Mouse (Mus musculus) embryo, embryonic 10 days (tissue): ENCODE measurements around the gene Pard3.

Experiments used
- DNase-seq: peaks from one replicate; pipeline ENCODE4 v3.0.0-alpha.2; 2015; ENCODE audit warnings: low spot score

The Pard3 gene

GRCm38 (mm10) chr8:127499720-127500114, 436.0 kb downstream of the Pard3 start:
- DNase-seq: no peak

DNA sequence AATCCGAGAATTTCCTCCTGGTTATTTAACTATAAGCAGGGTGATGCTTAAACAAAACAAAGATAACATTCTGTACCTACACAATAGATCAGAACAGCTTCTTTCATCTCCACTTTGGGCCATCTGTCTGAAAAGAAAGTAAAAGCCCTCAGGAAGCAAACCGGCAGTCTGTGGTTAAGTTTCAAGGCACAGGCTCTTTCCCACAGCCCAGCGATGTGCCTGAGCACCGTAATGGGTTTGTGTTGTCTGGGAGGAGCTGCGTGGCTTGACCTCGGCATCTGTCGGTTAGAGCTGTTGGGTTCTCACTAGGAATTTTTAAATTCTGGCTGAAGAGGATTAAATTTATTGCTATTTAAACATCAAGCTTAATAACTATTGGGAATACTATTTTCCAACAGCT, 436.5 kb downstream of the Pard3 start:
- DNase-seq: peak; percentile 65

DNA sequence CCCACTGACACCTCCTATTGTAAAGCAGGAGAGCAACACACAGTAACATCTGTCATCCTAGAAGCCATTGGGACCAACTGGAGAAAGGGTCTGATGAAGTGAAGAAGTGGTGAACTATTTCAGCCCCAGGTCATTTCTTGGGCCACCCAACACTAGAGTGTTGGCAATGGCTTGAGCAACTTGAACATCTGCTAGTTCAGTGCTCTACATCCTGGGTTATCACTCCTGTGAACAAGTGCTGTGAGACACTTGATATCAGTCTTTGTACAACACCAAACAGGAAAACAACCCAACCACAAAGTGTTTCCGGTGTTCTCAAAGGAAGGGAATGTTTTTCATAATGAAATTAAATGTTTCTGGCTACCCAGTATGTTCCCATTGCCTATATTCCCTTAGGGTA, 438.1 kb downstream of the Pard3 start:
- no peak for DNase-seq

DNA sequence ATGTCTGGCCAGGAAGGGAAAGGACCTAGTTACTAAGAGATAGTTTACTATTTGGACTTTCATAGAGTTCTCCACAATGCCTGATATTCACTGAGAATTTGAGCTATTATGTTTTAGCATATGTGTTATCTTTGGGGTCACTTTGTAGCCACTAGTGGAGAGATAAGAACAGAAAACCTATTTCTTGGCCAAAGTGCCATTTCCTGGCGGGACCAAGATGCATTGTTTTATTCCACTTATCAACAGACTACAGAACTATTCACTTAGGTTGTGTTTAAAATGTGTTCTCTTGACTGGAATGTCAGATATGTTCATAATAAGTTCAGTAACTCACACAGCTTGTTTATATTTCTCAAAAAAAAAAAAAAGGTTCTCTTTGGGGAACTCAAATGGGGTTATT, 441.6 kb downstream of the Pard3 start:
- DNase-seq: no peak

DNA sequence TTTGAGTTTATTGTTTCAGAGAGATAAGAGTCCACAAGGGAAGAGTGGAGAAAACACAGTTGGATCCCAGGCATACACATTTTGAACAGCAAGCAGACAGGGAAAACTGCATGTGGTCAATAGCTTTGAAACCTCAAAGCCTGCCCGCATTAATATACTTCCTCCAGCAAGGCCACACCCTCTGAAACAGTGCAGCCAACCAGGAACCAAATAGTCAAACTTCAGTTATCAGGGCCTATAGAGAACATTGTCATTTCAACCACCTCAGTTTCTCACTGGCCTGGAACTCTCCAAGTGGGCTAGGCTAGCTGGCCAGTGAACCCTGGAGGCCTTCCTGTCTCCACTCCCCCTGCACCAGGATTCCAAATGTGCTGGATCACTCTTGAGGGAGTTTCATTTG, 442.6 kb downstream of the Pard3 start:
- DNase-seq: no peak

DNA sequence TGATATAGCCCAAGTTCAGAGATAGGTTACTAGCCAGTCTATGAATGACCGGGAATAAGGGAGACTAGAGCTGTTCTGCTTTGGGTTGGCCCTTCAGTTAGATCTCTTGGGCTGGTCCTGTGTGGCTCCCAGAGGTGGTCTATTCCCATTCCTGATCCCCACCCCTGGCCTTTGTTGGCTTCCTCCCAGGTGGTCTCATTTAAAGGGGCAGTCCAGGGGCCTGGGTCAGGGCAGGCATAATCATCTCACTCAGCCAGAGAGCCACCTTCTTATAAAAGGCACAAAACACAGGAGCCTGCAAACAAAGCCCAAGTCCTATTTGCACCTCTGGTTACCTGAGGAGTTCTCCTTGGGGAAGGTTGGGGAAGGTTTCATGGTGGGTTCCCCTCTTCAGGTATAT, 447.6 kb downstream of the Pard3 start:
- DNase-seq: no peak

- DNase-seq: no peak
Measured at GRCm38 (mm10) chr8:127512001-127512573, 448.4 kb downstream of the Pard3 start.

DNA sequence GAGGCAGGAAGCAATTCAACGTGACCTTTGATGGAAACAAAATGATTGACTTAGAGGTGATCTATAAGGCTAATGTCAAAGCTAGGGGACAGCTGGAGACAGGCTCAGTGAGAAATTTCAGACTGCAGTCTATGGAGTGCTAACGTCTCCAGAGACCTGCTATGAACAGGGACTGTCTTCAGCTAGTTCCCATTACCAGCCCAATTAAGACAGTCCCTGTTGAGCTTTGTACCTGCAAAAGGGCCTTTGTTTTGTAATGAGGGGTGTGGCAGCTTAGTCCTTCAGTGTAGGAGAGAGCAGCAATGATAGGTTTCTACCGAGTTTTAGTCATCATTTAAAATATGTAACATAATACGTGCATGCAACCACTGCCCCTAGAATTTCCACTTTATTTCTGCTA, 448.9 kb downstream of the Pard3 start:
- DNase-seq: no peak

- DNase-seq: no peak
Measured at GRCm38 (mm10) chr8:127514810-127515735, 451.4 kb downstream of the Pard3 start.

- peak; percentile 35 for DNase-seq
Measured at GRCm38 (mm10) chr8:127516043-127516442, 452.4 kb downstream of the Pard3 start.

DNA sequence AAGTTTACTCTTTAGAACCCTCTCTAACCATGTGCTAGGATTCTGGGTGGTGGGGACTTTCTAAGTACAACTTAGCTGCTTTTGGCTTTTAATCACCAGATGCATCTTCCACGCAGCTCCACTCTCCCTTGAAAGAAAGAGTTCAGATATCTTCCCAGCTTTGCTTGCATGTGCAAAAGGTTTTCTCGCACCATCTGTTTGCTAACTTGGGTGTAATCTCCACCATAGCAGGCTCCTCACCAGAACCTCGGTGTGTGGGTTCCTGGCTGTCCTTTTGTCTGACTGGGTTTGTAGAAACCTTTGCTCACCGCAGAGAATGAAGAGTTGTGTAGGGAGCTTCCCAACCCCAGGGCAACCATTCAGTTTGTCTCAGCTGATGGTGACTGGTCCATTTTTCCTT, 462.0 kb downstream of the Pard3 start:
- DNase-seq: no peak

GRCm38 (mm10) chr8:127528315-127528714, 464.6 kb downstream of the Pard3 start:
- DNase-seq: no peak

DNA sequence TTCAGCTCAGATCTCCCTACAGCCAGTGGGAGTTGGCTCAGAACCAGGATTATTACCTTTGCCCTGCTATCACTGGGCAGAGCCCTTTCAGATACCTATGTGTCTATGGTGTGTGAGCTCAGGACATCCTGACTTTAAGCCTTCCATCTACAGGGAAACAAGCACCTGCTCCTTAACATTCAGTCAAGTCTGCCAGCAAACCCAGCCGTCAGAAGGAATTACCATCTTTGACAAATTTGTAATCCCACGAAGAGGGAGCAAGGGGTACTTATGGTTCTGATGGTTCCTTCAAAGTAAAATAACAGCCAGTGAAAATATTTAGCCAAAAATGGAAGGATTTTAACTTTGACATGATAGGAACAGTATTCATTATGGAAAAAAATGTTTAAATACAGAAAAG, 466.1 kb downstream of the Pard3 start:
- DNase-seq: no peak

DNA sequence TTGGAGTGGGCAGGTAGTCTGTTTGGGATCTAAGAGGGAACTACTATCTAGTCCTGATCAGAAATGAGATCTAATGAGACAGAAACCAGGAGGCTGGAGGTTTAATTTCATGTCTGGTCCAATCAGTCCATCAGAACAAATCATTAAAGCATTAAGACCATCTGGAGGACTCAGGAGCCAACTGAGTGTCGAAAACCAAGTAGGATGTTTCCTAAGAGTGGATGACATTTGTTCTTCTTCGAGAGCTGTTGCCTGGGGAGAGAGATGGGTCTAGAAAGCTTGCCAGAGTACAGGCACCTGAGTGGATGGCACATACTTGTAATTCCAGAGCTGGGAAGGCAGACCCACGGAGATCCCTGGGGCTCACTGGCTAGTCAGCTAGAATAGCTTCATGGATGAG, 468.2 kb downstream of the Pard3 start:
- DNase-seq: no peak

DNA sequence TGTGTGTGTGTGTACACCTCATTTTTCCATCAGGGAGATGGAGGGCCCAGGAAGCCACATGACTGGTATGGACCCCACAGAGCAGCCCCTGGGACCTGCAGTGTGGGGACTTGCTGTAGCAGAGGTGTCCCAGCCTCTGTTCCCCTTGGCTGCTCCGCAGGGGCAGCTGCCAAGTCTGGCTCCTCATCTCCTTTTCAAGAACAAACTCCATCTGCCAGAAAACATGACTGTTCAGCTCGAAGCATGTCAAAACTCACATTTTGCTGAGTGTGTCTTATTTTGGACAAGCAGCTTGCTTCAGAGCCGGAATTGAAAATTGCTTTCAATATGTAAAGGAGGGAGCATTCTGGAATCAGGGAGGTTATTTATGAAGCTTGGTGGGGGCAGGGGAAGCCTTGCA, 471.1 kb downstream of the Pard3 start:
- DNase-seq: no peak

DNA sequence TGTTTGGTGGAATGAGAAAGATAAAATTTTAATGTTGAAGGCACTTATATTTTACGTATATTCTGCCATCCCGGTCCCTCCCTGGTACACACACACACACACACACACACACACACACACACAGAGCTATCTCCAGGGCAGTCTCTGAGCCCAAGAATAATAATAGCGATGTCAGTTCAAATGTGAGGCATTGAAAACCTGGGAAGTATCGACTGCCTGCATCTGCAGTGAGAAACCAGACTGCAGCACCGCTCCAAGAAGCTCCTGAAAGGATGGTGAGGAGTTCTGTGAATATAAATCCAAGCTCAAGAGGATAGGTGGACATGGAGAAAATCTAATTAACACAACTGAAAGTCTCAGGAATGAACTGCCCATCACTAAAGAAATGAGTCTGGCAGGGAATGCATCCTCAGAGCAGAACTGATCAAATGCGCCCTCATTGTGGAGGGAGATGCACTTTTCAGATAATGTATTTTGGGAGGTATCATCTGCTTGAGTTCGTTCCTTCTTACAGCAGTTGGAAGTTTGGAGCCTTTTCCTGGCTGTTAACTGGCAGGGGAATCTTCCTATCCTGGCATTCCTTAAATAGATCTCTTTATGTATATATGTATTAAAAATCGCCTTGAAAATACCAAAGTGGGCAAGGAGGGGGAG, 471.6 kb downstream of the Pard3 start:
- no peak for DNase-seq

- DNase-seq: no peak
Measured at GRCm38 (mm10) chr8:127535846-127536220, 472.1 kb downstream of the Pard3 start.

GRCm38 (mm10) chr8:127539803-127540202, 476.1 kb downstream of the Pard3 start:
- no peak for DNase-seq

DNA sequence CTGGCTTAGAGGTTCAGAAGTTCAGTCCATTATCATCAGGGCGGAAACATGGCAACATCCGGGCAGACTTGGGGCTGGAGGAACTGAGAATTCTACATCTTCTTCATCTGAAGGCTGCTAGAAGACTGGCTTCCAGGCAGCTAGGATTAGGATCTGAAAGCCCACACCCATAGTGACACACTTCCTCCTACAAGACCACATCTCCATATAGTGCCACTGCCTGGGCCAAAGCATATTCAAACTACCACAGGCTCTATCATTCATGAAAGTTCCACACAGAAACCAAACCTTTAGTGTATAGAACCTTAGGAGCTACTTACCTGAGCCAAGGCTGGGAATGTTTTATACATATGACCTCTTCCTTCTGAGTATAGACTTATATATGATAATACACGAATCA, 476.6 kb downstream of the Pard3 start:
- no peak for DNase-seq

GRCm38 (mm10) chr8:127542162-127542561, 478.5 kb downstream of the Pard3 start:
- no peak for DNase-seq

GRCm38 (mm10) chr8:127543676-127544075, 480.0 kb downstream of the Pard3 start:
- DNase-seq: no peak

DNA sequence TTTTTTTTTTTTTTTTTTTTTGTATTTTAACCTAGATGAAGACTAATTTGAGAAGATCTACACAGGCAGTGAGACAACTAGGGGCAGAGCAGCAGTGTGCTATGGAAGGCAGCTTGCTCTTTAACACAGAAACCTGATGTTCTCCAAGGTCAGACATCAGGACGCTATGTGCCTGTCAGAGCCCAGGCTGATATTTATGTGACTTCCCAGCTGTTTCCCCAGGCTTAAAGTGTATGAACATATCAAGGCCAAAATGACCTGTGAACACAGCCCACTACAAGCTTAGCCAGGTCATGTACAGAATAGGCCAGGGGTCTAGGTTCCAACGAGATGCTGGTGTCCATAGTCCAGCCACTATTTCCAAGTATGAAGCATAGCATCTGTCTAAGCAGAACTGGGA, 482.5 kb downstream of the Pard3 start:
- DNase-seq: no peak

DNA sequence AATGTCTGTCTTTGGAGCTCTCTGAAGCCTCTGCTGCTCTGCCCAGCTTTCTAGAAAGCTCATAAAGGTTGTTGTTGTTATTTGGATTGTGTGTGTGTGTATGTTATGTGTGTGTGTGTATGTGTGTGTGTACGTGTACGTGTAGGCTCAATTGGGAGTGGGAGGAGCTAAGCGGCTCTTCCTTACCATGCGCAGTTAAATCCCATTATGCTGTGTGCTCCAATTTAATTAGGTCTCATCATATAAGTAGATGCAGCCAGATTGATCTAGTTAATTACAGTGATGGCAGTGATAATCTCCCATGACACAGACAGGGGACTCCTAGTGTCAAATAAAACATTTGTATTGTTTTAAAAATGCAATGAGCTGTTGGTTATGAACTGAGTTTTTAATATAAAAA, 487.2 kb downstream of the Pard3 start:
- DNase-seq: no peak
